Mouse (Mus musculus) gastrocnemius, postnatal 36 days (tissue): ENCODE measurements at regions not wholly inside any gene's neighbourhood (a gene's known extent, or its start where the extent isn't known, plus 50 kb on each side); places are given as distances from the start of the nearest gene placed in this dataset.

Experiments used
- DNase-seq, 2 experiments: peaks; one replicate each; pipeline ENCODE4 v3.0.0; 2022
- intact Hi-C: fragments of 180-260 bp; cut with DNase I; formaldehyde crosslinking; loops from one replicate; pipeline ENCODE4 v1.15.1; 2025

DNA sequence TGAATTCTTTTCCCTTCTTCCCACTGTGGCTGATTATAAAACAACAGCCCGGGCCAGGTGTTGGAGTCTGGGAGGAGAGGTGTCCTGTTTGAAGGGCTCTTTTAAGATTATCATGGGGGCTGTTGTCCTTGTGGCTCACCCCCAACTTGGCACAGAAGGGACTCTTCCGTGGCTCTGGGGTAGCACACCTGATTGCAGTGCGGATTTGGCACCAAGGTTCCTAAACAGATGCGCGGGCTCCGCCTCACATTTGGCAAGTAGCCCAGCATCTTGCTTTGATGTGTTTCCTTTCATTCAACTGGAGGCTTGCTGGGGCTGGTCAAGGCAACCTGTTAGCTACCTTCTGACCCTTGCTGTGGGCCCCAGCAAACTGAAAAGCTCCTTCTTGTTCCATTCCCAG is 85.5 kb upstream of the Cox10 start:
- DNase-seq: no peak
- intact Hi-C loops: no loop called here

- intact Hi-C loops: no loop called here
- no peak for DNase-seq
These were observed 79.0 kb upstream of the Cox10 start for GRCm38 (mm10) chr11:64158281-64158680.

DNA sequence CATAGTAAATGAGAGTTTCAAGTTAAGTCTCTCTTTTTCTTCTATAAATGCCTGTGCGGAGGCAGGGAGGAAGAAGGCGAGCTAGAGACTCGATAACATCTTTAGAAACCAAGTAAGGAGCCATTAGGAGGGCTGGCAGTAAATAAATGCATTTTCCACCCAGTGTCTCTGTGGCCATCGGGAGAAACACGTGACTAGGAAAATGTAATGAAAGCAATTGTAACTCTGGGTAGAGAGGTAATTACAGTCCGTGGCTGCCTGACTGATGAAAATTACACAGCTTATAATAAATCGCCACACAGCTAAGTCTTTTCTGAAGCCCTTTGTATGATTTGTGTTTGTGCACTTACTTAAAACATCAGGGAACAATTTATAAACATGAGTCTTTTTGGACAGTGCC is 77.4 kb upstream of the Cox10 start:
- intact Hi-C loops: no loop called here
- no peak for DNase-seq

GRCm38 (mm10) chr11:64139483-64139882 is 60.2 kb upstream of the Cox10 start:
- intact Hi-C loops: no loop called here
- no peak for DNase-seq

DNA sequence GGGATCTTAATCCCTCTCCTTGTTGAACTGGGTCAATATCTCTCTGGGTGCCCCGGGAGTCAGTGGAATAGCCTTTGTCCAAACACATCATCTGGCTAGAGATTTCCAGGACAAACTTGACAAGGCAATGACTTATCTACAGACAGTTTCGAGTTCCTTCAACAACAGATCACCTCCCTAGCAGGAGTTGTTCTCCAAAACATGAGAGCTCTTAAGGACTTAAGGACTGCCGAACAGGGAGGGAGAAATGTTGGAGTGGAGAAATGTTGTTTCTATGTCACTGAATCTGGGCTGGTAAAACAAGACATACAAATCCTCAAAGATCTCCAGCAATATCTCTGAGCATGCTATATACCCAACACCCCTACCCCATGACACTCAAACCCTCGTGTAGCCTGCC is 59.7 kb upstream of the Cox10 start:
- intact Hi-C loops: no loop called here
- DNase-seq: no peak

DNA sequence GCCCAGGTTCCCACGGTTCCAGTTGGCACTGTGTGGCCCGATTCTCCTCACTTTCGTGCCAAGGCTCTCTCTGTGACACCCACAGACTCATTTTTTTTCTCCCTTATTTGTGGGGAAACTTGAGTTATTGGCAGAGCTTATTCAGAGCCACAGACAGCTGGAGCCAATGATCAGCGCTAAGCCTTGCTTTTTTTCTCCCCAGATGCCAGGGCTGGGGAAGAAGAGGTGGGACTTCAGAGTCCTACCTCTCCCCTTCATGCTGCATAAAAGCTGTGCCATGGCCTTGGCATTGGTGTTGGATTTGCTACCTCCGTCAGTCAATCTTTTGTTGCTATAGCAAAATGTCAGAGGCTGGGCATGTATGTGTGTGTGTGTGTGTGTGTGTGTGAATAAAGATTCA is 56.5 kb upstream of the Cox10 start:
- intact Hi-C loops: no loop called here
- DNase-seq: no peak

- intact Hi-C loops: no loop called here
- DNase-seq: no peak
These were observed 56.0 kb upstream of the Cox10 start for GRCm38 (mm10) chr11:64135308-64135591.

DNA sequence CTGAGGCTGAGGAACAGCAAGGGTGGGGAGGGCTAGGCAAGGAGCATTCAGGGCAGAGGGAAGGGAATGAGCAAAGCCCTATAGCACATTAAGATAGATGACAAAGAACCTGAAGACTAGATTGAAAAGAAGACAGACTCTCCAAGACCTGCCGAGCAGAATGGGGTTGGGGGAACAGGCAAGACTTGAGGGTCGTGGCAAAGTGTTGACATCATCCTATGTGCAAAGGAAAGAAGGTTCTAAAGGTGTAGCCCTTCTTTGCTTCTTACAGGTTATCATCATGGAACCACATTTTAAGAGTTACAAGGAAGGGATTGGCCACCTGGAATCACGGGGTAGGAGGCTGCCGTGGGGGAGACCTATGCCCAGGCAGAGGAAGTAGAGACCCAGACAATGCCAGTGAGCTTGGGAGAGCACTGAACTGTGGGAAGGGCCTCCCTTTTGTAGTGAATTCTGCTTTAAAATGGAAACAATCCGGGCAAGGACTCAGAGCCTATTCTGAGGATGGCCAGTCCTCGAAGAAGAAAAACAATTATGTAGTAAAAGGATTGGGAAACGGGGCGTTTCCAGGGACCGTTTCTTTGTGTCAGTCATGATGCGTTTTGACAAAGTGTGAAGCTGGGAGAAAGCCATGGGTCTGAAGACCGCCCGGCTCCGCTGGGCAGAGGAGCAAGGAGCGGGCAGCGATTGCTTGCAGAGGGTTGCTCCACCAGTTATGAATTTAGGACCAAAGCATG is 55.5 kb upstream of the Cox10 start:
- intact Hi-C loops: no loop called here
- DNase-seq: no peak
